In the genomic region with DNA sequence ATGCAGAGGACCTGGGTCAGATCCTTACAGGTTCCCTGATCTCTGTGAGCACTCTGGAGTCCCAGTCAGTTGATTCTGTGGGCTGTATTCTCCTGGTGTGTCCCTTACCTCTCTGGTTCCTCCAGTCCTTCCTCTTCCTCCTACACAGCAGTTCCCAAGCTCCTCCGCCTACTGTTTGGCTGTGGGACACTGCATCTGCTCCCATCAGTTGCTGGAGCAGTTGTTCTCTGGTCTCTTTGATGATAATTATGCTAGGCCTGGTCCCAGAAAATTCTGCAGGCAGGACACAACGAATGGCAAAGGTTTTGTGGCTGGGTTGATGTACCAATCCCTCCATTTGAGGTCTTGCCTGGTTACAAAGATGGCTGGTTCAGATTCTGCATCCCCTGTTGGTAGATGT, we compare ENCODE assay signal across 19 mouse cellular contexts. TPM values are rescaled to one million over a fixed set of nuclear protein-coding genes. Genes with fewer than 3 reads are reported as not detected.
DNase-seq lines count a peak whose midpoint lies in the region; TF ChIP-seq lines count a peak whose summit lies in the region.
"Had no signal": no experiment of that assay in that cellular context is flagged by ENCODE, and none has a peak within 500 bp of the region (broad histone marks: within the 10 kb centered on the region; RNA-seq: fewer than 3 reads in every experiment).

No protein-coding gene starts in this region.

- H3K36me3 ChIP-seq in myocyte (ENCODE audit: control insufficient read depth, insufficient read depth): no peaks in the 10 kb centered on the region
- H3K36me3 ChIP-seq: G1E had no signal

- H3K27me3 ChIP-seq in myocyte (ENCODE audit: control insufficient read depth, insufficient read depth, insufficient read length): no peaks in the 10 kb centered on the region
- H3K27me3 ChIP-seq: CH12.LX, Patski had no signal

- DNase-seq in lung, postnatal 25 days (ENCODE audit: low spot score): no peak
- DNase-seq: adrenal gland, adult 2 months; adrenal gland, adult 8-10 months; adrenal gland, postnatal 10 days; adrenal gland, postnatal 14 days; adrenal gland, postnatal 25 days; adrenal gland, postnatal 36 days; B cell, adult 2 months; cerebellum, adult 11 months; cerebellum, adult 11-12 months; cerebellum, adult 18-20 months; cerebellum, adult 2 months had no signal

- no peak for TF ChIP-seq POLR2A in myocyte (IDR thresholded peaks at IDR 0.05; ENCODE audit: insufficient read length, low read depth)

- H3K4me3 ChIP-seq in myocyte: no peak overlapping the region

- H3ac ChIP-seq in myocyte (ENCODE audit: control insufficient read depth, insufficient read length): no peak overlapping the region

- H3K4me2 ChIP-seq in myocyte (ENCODE audit: low read depth): no peak overlapping the region

- H3K79me2 ChIP-seq in myocyte (ENCODE audit: control insufficient read depth, insufficient read depth): no peaks in the 10 kb centered on the region

TF ChIP-seq in myocyte, 11 proteins besides CTCF, POLR2A, EP300 and RAD21:
- no peak for TF ChIP-seq CEBPB (IDR thresholded peaks at IDR 0.05; ENCODE audit: insufficient read depth, poor library complexity, severe bottlenecking)
- TF ChIP-seq MYOD1 (IDR thresholded peaks at IDR 0.05; ENCODE audit: control insufficient read depth in 1 of 3, insufficient read length in 2 of 3, low read depth in 2 of 3): peak in 2 of 3 experiments; percentile 51 to 73
TF ChIP-seq in myocyte: peak in this region for 1.

RNA-seq across cellular contexts. Expression of gene Ercc6, which starts 12.0 kb away (rescaled TPM):
- 2.1 TPM for polyA plus RNA-seq in myocyte (2012; fragmentation: generic; extraction: Trizol)

RNA-seq across cellular contexts. Expression of gene Chat, which starts 35.5 kb away (rescaled TPM):
- polyA plus RNA-seq in myocyte (2012; fragmentation: generic; extraction: Trizol): not detected
- polyA plus RNA-seq: activated CD4-positive, CD25-positive, alpha-beta regulatory T cell, adult 4 months; adrenal gland, adult 2 months; C2C12; CD4-positive, CD25-positive, alpha-beta regulatory T cell, adult 4 months; G1E; Patski had no signal

RNA-seq across cellular contexts. Expression of gene Slc18a3, which starts 36.7 kb away (rescaled TPM):
- polyA plus RNA-seq in myocyte (2012; fragmentation: generic; extraction: Trizol): not detected
- polyA plus RNA-seq: activated CD4-positive, CD25-positive, alpha-beta regulatory T cell, adult 4 months; C2C12; CD4-positive, CD25-positive, alpha-beta regulatory T cell, adult 4 months; G1E; Patski had no signal
